Mouse (Mus musculus) layer of hippocampus, adult 18-20 months (tissue): Measurements from ENCODE around the gene Oas1e. TPM values are rescaled to one million over a fixed set of nuclear protein-coding genes. Genes with fewer than 3 reads are reported as not detected.
"Not testable (repeated sequence)": the region's sequence is repeated elsewhere in the genome, so short reads cannot be mapped to it uniquely, and the experiment has no call there.

Experiments used
- DNase-seq, 2 experiments: peaks; one replicate each; pipeline ENCODE4 v3.0.0; 2022; ENCODE audit warnings: low spot score in 2 of 2
- long read RNA-seq: library from polyadenylated mRNA; stranded (forward); transcript quantifications from one replicate; pipeline ENCODE4 v2.0.0, GENCODE M21; 2021
- total RNA-seq, 2 experiments: library from RNA; stranded (reverse); gene quantifications; 2 replicates each; pipeline ENCODE4 v1.2.3; 2021

Gene Oas1e
- total RNA-seq = not detected
- long read RNA-seq = 0 reads

DNA sequence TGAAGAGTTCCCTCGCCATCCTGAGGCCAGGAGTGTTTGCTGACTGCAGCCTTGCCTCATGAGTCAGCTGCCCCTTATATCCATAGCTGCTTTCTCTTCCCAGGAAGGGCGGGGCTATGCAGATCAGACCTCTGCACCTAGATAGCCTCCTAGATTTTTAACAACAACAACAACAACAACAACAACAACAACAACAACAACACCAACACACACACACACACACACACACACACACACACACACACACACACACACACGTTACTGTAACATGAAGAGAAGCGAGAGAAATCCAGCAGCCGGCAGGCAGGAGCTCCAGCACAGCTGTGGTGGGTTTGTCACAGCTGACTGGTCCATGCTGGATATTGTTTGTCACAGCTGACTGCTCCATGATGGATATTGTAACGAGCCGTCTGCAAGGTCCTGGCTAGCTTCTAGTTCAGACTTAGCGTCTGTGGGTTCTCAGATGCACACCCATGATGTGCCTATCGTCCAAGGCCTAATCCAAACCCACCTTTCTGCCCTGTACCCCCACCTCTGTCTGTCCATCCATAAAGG is at the start of gene Oas1e:
Gene Oas1e, minus strand, starts transcription at position 51 of the 555 bp plus-strand sequence.
- DNase-seq = not testable (repeated sequence)

DNA sequence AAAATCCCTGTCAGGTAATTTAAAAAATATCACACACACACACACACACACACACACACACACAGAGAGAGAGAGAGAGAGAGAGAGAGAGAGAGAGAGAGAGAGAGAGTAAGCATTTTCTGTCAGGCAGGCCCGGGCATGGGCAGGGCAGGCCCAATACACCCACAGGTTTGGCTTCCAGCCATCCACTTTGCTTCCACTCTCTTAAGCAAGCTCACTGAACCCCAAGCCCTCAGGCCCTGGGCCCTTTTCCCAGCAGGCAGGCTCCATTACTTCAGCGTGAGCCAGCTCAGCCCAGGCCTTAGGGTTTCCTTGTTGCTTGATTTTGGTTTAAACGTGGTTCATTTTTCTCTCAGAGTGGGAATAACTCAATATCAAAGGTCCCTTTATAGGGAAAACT is 49.4 kb upstream of the Oas1e start:
- no peak for DNase-seq

DNA sequence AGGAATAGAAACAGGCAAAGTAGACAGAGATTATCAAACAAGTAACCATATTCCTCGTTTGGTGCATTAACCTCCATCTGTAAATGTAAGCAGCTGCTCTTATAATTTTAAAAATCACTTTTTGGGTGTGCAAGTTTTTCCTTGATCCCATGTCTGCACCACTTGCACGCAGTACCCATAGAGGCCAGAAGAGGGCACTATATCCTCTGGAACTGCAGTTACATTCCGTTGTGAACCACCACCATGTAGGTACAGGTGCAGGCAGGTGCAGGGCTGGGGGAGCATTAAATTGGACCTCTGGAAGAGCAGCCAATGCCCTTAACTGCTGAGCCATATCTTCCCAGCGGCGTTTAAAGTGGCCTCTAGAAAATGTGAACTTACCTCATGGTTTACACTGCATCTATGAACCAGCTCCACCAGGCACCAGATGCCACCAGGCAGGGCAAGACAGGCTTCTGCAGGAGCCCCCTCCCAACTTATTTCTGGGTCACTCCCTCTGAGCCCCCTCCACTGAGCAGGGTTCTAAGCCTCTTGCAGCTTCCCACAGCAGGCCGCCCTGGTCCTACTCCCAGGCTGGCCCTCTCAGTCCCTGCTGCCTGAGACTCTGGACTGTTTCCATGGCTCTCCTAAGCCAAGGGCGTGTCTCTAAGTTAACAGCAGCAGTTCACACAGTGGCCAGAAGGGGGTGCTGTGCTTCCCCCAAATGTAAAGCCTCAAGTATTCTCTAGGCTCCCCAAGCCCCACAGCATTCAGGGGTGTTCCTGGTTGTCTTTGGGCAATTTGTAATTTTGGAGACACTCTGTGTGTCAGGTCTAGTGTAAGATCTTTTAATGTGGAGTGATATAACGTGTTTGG is 41.6 kb upstream of the Oas1e start:
- DNase-seq = peak in 1 of 2 experiments; percentile 48

DNA sequence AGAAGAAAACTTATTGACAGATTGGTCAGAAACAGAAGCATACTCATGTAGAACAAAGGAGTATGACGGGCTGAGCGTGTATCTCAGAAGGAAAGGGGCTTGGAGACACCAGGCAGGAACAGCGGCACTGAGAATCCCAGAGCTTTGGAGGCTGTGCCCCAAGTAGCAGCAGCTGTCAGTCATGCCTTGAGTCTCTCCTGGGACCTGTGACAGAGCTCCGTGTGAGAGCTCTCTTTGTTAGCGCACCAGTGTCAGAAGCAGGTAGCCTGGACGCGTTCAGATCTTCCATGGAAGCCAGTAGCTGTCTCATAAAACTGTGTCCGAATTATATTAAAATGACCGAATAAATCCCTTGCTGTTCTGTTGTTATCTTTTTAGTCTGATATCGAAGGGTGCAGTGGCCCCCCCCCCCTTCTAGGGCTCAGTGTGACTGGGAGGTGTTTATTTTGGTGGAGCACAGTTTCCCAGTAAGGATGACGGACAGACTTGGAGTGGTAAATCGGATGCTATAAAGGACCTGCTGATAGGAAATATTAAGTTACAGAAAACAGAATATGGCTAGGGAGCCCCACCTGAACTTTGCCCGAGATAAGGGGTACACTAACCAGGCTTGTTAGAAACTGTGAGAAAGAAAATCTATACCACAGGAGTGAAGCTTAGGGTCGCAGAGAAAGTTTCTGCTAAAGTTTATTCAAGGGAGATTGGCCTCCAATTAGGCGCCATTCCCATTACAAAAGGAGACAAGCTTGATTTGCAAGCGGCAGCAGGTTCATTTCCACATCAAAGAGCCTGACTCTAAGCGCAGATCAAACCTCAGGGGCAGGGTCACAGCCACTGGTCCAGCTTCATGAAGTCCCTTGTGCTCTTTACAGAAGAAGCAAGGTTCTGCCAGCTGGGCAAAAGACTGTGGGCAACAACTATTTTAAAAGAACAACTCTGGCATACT is 38.3 kb upstream of the Oas1e start:
- no peak for DNase-seq

DNA sequence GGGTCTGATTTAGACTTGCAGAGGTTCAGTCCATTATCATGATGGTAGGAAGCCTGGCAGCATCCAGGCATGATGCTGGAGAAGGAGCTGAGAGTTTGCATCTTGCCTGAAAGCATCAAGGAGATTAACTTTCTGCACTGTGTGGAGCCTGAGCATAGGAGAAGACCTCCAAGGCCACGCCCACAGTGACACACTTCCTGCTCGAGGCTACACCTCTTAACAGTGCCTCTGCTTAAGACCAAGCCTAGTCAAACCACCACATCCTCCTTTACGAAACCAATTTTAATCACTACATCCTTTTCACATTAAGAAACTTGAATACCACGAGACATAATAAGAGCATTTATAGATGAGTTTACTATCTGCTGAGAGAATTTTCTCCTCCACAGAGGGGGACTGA is 35.7 kb upstream of the Oas1e start:
- DNase-seq = no peak

DNA sequence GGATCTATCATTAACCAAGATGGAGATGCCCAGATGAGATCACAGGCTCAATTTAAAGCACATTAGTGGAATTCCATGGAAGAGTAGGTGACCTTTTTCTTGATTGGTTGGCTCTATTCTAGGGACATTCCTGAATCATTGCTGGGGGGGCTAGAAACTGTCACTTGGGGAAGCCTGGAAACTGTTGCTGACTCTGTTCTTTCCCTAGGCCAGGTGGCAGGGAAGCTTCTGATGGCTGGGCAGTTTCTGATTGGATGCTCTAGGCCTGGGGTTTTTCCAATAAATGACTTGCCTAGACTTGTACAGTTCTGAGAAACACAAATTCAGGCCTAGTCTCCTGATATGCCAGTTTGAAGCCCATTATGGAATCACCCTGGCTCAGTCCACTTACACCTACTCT is 23.7 kb upstream of the Oas1e start:
- DNase-seq = no peak

DNA sequence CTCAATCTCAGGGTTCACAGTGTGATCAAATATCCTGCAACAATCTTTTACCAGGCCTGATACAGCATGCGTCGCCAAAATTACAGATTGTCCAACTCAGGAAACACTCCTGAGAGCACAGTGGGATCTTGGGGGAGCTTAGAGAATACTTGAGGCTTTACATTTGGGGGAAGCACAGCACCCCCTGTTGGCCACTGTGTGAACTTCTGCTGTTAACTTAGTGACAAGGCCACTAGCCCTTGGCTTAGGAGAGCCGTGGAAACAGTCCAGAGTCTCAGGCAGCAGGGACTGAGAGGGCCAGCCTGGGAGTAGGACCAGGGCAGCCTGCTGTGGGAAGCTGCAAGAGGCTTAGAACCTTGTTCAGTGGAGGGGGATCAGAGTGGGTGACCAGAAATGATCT is 20.6 kb upstream of the Oas1e start:
- DNase-seq = peak in 1 of 2 experiments; percentile 24

DNA sequence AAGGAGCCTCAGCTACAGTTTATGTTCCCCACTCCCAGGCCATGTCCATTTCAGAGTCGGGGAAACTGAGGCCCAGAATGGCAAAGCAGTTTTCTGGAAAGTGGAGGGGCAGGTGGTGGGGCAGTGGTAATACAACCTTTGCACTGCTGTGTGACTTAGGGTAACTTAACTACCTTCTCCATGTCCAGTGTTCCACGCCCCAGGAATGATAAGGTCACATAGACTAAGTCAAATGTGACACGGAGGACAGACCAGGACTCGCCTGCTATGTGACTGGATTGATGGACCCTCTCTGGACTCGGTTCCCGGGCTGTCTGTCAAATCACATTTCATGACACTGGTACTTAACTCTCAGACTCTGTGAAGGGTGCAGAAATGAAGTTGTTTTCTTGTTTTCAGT is 17.7 kb upstream of the Oas1e start:
- DNase-seq = no peak

DNA sequence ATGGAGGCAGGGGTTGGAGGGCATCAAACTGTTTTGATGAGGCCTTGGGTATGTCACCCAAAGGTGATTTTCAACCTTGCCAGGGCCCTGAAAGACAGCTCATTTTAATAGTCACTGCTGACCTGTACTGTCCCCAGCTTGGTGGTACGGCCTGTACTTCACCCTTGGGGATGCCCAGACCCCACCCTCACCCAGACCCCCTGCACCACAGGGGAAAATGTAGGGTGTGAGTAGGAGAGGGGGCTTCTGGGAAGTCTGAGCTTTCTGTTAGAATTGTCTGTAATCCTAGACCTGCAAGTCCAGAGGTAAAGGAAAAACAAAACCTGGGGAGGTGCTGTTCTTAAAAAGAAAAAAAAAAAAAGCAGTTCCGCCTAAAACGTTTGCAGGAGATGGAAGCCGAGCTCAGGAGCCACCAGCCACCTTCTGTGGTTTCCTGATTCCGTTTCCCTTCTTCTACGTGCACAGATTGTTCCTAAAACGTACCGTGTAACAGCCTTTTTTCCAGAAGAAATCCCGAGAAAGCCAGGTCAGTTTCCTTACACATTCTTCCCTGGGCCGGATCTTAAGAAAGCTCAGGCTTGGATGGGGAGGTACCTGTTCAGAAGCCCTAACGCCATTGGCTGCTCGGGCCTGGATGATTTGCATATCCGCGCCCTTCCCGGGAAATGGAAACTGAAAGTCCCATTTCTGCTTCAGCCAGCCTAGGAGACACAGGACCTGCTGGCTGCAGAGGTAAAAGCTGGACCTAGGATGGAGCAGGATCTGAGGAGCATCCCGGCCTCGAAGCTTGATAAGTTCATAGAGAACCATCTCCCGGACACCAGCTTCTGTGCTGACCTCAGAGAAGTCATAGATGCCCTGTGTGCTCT is 16.9 kb upstream of the Oas1e start, which contains the start of gene Oas1c:
Gene Oas1c, minus strand, starts transcription at position 564 of the 869 bp plus-strand sequence.
- DNase-seq = peak; percentile 61 to 81

DNA sequence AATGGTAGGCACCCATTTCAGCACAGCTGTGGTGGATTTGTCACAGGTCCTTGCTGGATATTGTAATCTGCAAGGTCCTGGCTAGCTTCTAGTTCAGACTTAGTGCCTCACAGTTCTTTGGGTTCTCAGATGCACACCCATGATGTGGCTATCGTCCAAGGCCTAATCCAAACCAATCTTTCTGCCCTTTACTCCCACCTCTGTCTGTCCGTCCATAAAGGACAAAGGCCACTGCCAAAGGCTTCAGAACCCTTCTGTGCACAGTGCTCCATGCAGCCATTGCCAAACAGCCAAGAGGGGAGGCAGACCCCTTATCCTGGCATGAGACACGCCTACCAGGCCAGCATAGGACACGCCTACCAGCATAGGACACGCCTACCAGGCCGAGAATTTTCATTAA is 13.8 kb upstream of the Oas1e start:
- no peak for DNase-seq

DNA sequence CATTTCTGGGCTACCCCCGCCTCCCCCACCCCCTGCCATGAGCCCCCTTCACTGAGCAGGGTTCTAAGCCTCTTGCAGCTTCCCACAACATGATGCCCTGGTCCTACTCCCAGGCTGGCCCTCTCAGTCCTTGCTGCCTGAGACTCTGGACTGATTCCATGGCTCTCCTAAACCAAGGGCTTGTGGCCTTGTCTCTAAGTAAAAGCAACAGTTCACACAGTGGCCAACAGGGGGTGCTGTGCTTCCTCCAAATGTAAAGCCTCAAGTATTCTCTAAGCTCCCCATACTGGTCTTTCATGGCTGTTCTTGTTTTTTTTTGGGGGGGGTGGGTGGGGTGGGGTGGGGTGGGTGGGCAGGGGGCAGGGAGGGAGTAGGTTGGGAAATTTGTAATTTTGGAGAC is 11.1 kb upstream of the Oas1e start:
- peak in 1 of 2 experiments; percentile 56 for DNase-seq

DNA sequence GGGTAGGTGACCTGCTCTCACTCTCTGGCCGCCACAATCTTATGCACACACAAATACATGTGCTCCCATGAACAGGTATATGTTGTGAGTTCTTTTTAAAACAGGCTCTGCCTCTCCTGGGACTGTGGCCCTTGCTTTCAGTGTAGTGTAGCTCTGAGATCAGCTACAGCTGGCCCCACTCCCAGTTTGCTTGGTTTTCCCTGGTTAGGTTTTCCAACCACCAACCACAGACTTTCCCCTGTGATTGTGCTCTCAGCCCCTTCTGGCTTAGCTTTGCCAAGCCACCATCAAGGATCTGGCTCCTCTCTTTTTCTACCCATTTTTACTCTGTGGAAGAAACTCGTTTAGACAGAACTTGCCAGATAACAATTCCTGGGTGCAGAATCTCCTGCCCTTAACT is 8.3 kb upstream of the Oas1e start:
- DNase-seq = no peak

DNA sequence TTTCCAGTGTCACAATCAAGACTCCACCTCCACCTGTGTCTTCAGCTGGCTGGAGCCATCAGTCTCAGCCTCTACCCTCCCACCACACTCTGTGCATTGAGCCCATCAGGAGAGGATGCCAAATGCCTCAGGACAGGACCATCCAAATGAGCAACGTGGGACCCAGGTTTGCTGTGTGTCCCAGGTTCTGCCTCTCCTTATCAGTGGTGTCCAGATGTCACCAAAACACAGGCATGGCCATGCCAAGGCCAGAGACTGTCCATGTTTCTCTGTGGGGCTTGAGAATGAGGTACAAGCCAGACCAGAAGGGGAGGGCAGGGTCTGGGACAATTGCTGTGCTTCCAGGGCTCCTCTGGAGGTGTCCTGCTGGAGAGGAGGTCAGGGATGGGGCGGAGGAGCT is 3.6 kb upstream of the Oas1e start:
- not testable (repeated sequence) for DNase-seq

DNA sequence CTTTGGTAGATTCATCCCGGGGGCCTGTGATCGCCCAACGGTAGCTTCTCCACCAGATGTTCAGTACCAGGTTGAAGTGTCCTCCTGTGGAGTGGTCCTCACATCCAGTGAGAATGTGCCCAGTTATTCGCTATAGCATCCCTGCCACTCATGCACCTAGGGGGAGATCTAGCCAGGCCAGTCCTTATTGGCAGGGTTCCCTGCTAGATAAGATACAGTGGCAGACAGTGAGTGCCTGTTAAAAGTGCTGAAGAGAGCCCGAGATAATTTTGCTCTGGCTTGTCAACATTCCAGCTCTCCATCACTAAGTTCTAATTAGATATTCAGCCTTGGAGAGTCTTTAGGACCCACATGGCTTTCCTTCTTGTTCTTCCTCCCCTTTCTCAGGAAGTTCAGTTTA is 2.8 kb upstream of the Oas1e start:
- DNase-seq = not testable (repeated sequence)

DNA sequence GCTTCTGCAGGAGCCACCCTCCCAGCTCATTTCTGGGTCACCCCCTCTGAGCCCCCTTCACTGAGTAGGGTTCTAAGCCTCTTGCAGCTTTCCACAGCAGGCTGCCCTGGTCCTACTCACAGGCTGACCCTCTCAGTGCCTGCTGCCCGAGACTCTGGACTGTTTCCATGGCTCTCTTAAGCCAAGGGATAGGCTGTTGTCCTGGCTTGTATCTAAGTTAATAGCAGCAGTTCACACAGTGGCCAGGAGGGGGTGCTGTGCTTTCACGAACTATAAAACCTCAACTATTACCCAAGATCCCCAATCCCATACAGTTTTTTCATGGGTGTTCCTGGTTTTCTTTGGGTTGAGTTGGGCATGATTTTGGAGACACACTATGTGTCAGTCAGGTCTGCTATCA is 2.3 kb downstream of the Oas1e start:
- peak in 1 of 2 experiments; percentile 68 for DNase-seq

DNA sequence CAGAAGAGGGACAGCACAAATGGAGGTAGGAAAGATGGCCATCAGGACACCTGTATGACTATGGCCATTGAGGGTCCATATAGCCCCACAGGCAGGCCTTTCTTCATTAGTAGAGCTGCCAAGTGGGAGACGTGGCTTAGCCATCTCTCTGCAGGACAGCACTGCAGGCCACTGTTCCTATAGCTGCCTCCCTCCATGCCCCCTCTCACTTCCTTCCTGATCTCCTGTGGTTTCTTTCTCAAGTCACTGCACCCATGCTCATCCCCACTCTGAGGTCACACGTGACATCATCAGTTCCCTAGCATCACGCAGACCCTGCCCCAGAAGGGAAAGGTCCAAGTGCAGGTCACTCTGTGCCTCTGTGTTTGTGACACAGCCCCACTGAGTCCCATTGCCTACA is 8.3 kb downstream of the Oas1e start:
- DNase-seq = no peak

DNA sequence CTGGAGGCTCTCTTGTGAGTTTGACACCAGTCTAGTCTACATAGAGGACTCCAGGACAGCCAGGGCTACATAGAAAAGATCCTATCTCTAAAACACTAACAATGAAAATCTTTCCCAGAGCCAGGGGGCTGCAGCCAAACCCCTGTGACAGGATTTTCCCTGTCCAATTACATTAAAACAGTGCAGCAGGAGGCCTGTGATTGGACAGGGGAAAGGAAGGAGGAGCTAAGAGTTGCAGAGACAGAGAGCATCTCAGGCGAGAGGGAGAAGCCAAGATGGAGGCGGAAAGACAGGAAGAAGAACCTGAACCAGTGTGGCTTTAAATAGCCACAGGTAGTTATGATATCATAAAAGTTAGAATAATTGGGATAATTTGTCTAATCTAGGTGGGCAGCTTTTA is 12.9 kb downstream of the Oas1e start:
- no peak for DNase-seq

DNA sequence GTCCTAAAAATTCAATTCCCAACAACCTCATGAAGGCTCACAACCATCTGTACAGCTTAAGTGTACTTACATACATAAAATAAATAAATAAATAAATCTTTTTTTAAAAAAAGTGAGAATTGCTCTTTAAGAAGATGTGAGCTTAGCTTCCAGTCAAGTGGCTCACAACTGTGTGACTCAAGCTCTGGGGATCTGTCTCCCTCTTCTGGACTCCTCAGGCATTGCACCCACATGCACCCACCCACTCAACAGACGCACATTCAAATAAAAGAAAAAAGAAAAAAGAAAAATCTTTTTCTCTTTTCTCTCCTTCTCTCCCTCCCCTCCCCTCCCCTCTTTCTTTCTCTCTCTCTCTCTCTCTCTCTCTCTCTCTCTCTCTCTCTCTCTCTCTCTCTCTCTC is 13.7 kb downstream of the Oas1e start:
- peak in 1 of 2 experiments; percentile 12 for DNase-seq

DNA sequence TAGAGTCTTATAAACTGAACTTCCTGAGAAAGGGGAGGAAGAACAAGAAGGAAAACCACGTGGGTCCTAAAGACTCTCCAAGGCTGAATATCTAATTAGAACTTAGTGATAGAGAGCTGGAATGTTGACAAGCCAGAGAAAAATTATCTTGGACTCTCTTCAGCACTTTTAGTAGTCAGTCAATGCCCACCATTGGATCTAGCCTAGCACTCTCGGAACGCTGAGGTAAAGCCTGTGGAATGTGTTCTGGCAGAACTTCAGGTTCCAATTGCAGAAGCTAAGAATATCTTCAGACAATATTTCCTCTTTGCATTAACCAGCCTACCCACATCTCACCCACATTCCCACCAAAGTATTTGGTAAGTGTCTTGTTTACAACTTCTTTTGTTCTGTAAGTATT is 15.4 kb downstream of the Oas1e start:
- DNase-seq = no peak

DNA sequence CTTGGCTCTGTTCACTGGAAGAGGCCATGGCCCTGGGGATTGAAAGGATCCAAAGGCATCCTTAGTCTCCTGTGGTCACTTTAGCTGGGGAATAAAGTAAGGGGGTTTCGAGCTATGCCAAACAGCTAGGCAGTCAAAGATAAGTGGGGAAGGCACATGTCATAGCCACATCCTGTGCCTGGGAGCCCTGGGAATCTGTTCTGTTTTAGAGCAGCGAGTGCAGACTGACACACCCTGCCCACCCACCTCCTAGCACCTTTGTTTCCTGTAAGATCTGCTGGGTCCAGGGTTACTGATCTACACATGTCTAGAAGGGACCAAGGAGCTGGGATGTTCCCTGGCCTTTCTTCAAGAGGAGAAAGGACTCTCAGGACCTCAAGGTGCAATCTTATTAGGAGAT is 16.4 kb downstream of the Oas1e start:
- no peak for DNase-seq

DNA sequence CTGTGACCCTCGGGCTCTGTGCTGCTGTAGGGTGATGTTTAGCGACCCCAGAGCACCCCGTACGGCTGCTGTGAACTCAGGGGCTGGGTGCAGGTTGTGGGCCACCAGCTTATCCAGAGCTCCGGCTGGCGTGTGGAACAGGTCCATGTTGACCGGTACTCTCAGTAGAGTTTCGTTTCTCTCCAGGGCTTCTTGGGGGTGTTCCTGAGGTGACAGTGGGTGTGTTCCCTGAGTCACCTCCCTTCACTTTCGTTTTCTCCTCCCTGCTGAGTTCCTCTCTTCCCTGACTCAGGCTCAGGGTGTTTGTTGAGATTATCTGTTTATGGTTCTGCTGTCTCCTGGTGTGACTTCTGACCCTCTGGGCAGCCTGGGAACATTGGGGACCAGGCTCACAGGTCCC is 17.9 kb downstream of the Oas1e start, which contains the start of gene Oas3:
Gene Oas3, minus strand, starts transcription at position 184 of the 400 bp plus-strand sequence.
- no peak for DNase-seq
